Mouse (Mus musculus): ENCODE measurements at regions not wholly inside any gene's neighbourhood (a gene's known extent, or its start where the extent isn't known, plus 50 kb on each side); places are given as distances from the start of the nearest gene placed in this dataset.

- no peak for TF ChIP-seq POLR2A (IDR thresholded peaks at IDR 0.05; ENCODE audit: extremely low read depth, insufficient read depth, low read length)
- TF ChIP-seq CTCF (IDR thresholded peaks at IDR 0.05; ENCODE audit: low read depth, low read length), result no peak
These were observed 65.4 kb upstream of the Tut7 start for GRCm38 (mm10) chr13:59888038-59889016.

All from liver, adult 2 months (tissue).